Mouse (Mus musculus) limb, embryonic 14.5 days (tissue): ENCODE data around the gene Myoz2. TPM values are rescaled to one million over a fixed set of nuclear protein-coding genes. Genes with fewer than 3 reads are reported as not detected.
A peak's percentile ranks its signal among the peaks of the same experiment; 100 is the strongest.

Experiments
- ATAC-seq: fragments of 200-750 bp; cut with Nextera tagmentation; 2 replicates; pipeline ENCODE4 v1.8.0; 2017; ENCODE audit warnings: low read depth, moderate number of reproducible peaks, moderate TSS enrichment; ENCODE audit not compliant: low FRiP score
- DNase-seq: peaks from one replicate; pipeline ENCODE4 v3.0.0-alpha.2; 2015; ENCODE audit warnings: low spot score
- H3K27ac ChIP-seq: fragments of 300-500 bp; sonication (generic); replicated peaks from 2 replicates; pipeline ENCODE4 v1.5.1; 2014; ENCODE audit warnings: low read depth, mild to moderate bottlenecking, low read length, moderate library complexity, mixed read lengths
- H3K27me3 ChIP-seq: fragments of 300-500 bp; sonication (generic); 2 replicates; pipeline ENCODE4 v1.6.1; 2014; ENCODE audit warnings: low read length, mixed read lengths; ENCODE audit not compliant: control insufficient read depth, insufficient read depth
- H3K36me3 ChIP-seq: fragments of 300-500 bp; sonication (generic); 2 replicates; pipeline ENCODE4 v1.6.1; 2014; ENCODE audit warnings: mild to moderate bottlenecking, low read length, moderate library complexity, mixed read lengths; ENCODE audit not compliant: control insufficient read depth, insufficient read depth
- H3K4me1 ChIP-seq: fragments of 300-500 bp; sonication (generic); 2 replicates; pipeline ENCODE4 v1.6.1; 2014; ENCODE audit warnings: antibody characterized with exemption, low read length, mixed read lengths; ENCODE audit not compliant: control insufficient read depth, insufficient read depth
- H3K4me2 ChIP-seq: fragments of 300-500 bp; sonication (generic); replicated peaks from 2 replicates; pipeline ENCODE4 v1.6.1; 2014; ENCODE audit warnings: low read depth, mild to moderate bottlenecking, low read length, moderate library complexity; ENCODE audit not compliant: severe bottlenecking
- H3K4me3 ChIP-seq: fragments of 300-500 bp; sonication (generic); replicated peaks from 2 replicates; pipeline ENCODE4 v1.5.1; 2014; ENCODE audit warnings: low read length
- H3K9ac ChIP-seq: fragments of 300-500 bp; sonication (generic); 2 replicates; pipeline ENCODE4 v1.6.1; 2014; ENCODE audit warnings: mild to moderate bottlenecking, low read depth, low read length, moderate library complexity; ENCODE audit not compliant: severe bottlenecking
- H3K9me3 ChIP-seq: fragments of 300-500 bp; sonication (generic); 2 replicates; pipeline ENCODE4 v1.6.1; 2016; ENCODE audit warnings: low read length; ENCODE audit not compliant: control insufficient read depth
- POLR2A ChIP-seq: fragments of 200-500 bp; IDR thresholded peaks from 2 replicates; pipeline ENCODE4 v1.8.0; 2012; ENCODE audit warnings: inconsistent platforms, mild to moderate bottlenecking, moderate library complexity, borderline replicate concordance; ENCODE audit not compliant: insufficient read depth, insufficient read length; ENCODE audit errors: extremely low read depth
- WGBS: fragments of 180-500 bp; shearing (Covaris S2); extraction: QIAGEN DNeasy Blood & Tissue Kit; methylation state at CpG from one replicate; pipeline ENCODE4 v1.1.7; 2014; 5-methylcytosine and 5-hydroxymethylcytosine counted together
- polyA plus RNA-seq, 2 experiments: library from polyadenylated mRNA; depleted of rRNA in 1 of 2; stranded (reverse) in 1 of 2; unstranded in 1 of 2; fragments of >200 nt; fragmentation: Nextera tagmentation in 1 of 2; extraction: Ambion mirVana in 1 of 2; gene quantifications; 2 replicates each; pipeline versions ENCODE4 v1.2.1 to v1.2.3; 2012 to 2014

The Myoz2 gene
- polyA plus RNA-seq, 2 experiments, result 20.2 to 34.6 TPM

GRCm38 (mm10) chr3:123064186-123064585 lies 29.4 kb upstream of the Myoz2 start:
- Histone ChIP-seq H3K36me3 (no peaks in the 10 kb centered on the region), H3K9me3 (no peaks in the 10 kb centered on the region), H3K4me1 (no peaks in the 10 kb centered on the region), H3K4me2 (no peak overlapping the region), H3K27ac (no peak overlapping the region), H3K9ac (no peak overlapping the region), H3K4me3 (no peak overlapping the region), H3K27me3 (no peaks in the 10 kb centered on the region)
- WGBS, result 34% methylated on average over 5 of the region's 5 CpGs
- ATAC-seq, result no peak; the same call in 1 of the 2 replicates
- DNase-seq, result no peak
- TF ChIP-seq POLR2A, result no peak

GRCm38 (mm10) chr3:123061931-123062330 lies 27.1 kb upstream of the Myoz2 start:
- no peaks in the 10 kb centered on the region for H3K36me3 ChIP-seq
- WGBS, result 71% methylated on average over 2 of the region's 2 CpGs

DNA sequence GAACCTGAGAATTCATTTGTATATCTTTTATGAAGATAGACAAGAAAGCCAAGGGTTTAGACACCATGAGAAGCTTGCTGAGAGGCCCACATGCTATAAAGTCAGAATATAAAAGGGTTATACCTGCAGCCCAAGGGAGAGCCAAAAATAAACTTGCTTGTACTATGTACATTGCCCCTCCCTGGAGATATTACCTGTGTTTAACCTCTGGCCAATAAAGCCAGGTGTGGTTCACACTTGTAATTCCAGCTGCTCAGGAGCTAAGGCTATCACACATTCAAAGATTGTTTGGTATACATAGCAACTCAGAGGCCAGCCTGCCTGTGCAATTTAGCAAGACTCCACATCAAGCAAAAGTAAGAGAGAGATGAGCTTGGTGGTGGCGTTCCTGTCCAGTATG lies 24.0 kb upstream of the Myoz2 start:
- no peak for DNase-seq
- H3K9ac ChIP-seq, result no peak overlapping the region
- H3K9me3 ChIP-seq, result no peaks in the 10 kb centered on the region
- no peak overlapping the region for H3K4me3 ChIP-seq
- H3K27ac ChIP-seq, result no peak overlapping the region
- ATAC-seq, result no peak
- H3K4me2 ChIP-seq, result no peak overlapping the region
- H3K27me3 ChIP-seq, result no peaks in the 10 kb centered on the region
- 97% methylated on average over 1 of the region's 1 CpGs for WGBS
- H3K36me3 ChIP-seq, result no peaks in the 10 kb centered on the region
- no peak for TF ChIP-seq POLR2A
- H3K4me1 ChIP-seq, result 0 out of 2 replicates have a peak, but pooled peaks cover 2% of the 10 kb centered on the region

More at GRCm38 (mm10) chr3:123061931-123062330, 27.1 kb upstream of the Myoz2 start:
- Histone ChIP-seq H3K4me3 (no peak overlapping the region), H3K4me1 (no peaks in the 10 kb centered on the region), H3K27me3 (no peaks in the 10 kb centered on the region), H3K27ac (no peak overlapping the region), H3K9ac (no peak overlapping the region), H3K9me3 (no peaks in the 10 kb centered on the region), H3K4me2 (no peak overlapping the region)
- DNase-seq (no peak), ATAC-seq (no peak)
- TF ChIP-seq POLR2A, result no peak

DNA sequence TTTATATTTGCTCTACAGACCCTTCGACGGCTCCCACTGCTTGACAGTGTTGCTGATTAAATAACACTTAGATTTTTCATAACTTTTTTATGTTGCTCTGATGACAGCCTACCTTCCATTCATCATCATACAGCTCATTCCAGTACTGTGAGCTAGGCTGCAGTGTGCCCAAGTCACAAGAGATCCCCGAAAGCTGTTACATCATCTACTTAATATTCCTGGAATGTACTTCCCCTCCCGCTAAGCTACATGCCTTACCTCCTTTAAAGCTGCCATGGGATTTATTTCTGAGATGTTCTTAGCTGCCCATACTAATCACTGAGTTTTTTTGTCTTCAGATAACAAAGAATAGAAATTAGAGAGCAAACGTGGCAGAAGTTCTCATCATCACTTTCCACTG lies 19.4 kb upstream of the Myoz2 start:
- H3K9ac ChIP-seq, result no peak overlapping the region
- no peak overlapping the region for H3K4me2 ChIP-seq
- WGBS, result 55% methylated on average over 5 of the region's 5 CpGs
- H3K27me3 ChIP-seq, result no peaks in the 10 kb centered on the region
- ATAC-seq, result no peak
- no peak overlapping the region for H3K4me3 ChIP-seq
- no peak overlapping the region for H3K27ac ChIP-seq
- no peak for TF ChIP-seq POLR2A
- peaks cover 4% of the 10 kb centered on the region; the same call in 1 of the 2 replicates for H3K9me3 ChIP-seq
- H3K4me1 ChIP-seq, result 0 out of 2 replicates have a peak, but pooled peaks cover 3% of the 10 kb centered on the region
- peak; percentile 29 for DNase-seq
- H3K36me3 ChIP-seq, result no peaks in the 10 kb centered on the region

DNA sequence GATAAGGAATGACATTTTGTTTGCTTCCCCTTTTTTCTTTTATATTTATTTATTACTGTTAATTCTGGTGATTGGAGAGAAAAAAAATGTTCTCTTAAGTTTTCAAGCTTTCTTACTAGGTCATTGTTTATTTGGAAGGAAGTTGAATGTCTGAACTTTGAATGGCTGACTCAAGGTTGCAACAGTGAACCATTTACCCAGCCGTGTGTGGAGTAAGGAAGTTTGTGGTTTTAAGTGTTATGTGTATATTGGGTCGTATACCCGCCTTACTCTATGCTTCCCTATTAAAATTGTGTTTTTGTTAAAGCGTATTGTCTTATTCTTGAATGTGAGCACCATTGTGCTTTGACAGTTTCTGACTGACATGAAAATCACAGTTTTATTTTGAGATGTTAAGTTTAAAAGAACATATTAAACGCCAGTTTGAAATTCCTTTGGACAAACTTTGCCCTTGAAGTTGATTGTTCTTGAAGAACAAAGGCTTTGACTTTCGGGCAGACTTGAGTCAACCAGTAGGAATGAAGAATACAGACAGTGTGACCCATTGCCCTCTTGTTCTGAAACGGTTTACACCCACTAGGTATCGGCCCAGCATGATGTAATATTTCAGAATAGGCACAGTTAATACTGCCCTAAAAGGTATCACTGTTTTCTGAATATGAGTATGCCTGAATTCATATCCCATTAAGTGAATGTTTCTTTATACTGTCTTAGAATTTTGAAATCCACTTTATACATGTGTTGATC lies 18.6 kb upstream of the Myoz2 start:
- 0 out of 2 replicates have a peak, but pooled peaks cover 3% of the 10 kb centered on the region for H3K4me1 ChIP-seq
- no peaks in the 10 kb centered on the region for H3K27me3 ChIP-seq
- peaks cover 5% of the 10 kb centered on the region; the same call in 1 of the 2 replicates for H3K9me3 ChIP-seq
- H3K4me2 ChIP-seq, result no peak overlapping the region
- no peak overlapping the region for H3K4me3 ChIP-seq
- no peak overlapping the region for H3K27ac ChIP-seq
- ATAC-seq, result no peak
- H3K36me3 ChIP-seq, result no peaks in the 10 kb centered on the region
- DNase-seq, result no peak
- TF ChIP-seq POLR2A, result no peak
- H3K9ac ChIP-seq, result no peak overlapping the region
- 62% methylated on average over 8 of the region's 8 CpGs for WGBS
